ENCODE assay signal across 22 mouse cellular contexts in the genomic region with DNA sequence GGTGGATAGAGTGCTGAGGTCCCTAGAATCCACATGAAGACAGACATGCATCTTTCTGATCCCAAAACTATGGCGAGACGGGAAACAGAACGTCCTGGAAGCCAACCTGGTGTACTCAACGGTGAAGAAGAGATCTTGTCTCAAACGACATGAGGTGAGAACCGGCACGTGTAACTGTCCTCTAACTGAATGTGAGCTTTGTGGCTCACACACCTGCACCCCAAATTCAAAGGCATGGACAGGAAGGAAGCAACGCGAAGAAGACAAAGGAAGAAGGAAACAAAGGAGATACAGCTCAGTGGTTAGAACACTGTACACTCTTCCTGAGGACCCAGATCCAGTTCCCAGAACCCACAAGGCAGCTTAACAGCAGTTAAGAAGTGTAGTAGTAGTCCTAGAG. TPM values are rescaled to one million over a fixed set of nuclear protein-coding genes. Genes with fewer than 3 reads are reported as not detected.
A peak's percentile ranks its signal among the peaks of the same experiment; 100 is the strongest.
DNase-seq lines count a peak whose midpoint lies in the region; ATAC-seq and TF ChIP-seq lines count a peak whose summit lies in the region.
"Had no signal": no experiment of that assay in that cellular context is flagged by ENCODE, and none has a peak within 500 bp of the region (broad histone marks: within the 10 kb centered on the region; RNA-seq: fewer than 3 reads in every experiment).

No protein-coding gene starts in this region.

- no peaks in the 10 kb centered on the region for H3K36me3 ChIP-seq in spleen, adult 2 months (ENCODE audit: control insufficient read depth, insufficient read depth, low read length)
- H3K36me3 ChIP-seq in thymus, adult 2 months (ENCODE audit: control insufficient read depth, insufficient read depth, low read length), result no peaks in the 10 kb centered on the region
- H3K36me3 ChIP-seq in hindbrain, embryonic 13.5 days, result no peaks in the 10 kb centered on the region
- H3K36me3 ChIP-seq: heart, embryonic 10.5 days; hindbrain, embryonic 15.5 days; limb, embryonic 12.5 days; liver, embryonic 12.5 days; midbrain, embryonic 13.5 days had no signal

- no peaks in the 10 kb centered on the region for H3K27me3 ChIP-seq in spleen, adult 2 months (ENCODE audit: control insufficient read depth, insufficient read depth, low read length)
- H3K27me3 ChIP-seq in thymus, adult 2 months (ENCODE audit: control insufficient read depth, insufficient read depth, low read length), result no peaks in the 10 kb centered on the region
- H3K27me3 ChIP-seq in hindbrain, embryonic 13.5 days, result no peaks in the 10 kb centered on the region; the same call in none of the 2 replicates
- H3K27me3 ChIP-seq: midbrain, embryonic 13.5 days had no signal

- no peak for DNase-seq in spleen, adult 2 months (ENCODE audit: low read depth in 1 of 2, low spot score in 2 of 2)
- DNase-seq in spleen, postnatal 14 days (ENCODE audit: low spot score in 2 of 2), result no peak
- DNase-seq in induced T-regulatory cell, adult 2 months (ENCODE audit: low read depth), result peak; percentile 34
- peak; percentile 76 for DNase-seq in thymus, adult 2 months
- DNase-seq in cerebellum, postnatal 36 days, result no peak
- no peak for DNase-seq in cerebellum, adult 18-20 months
- DNase-seq: adrenal gland, postnatal 36 days; cerebellum, adult 8-10 months; gastrocnemius, postnatal 36 days; heart, postnatal 36 days; kidney, postnatal 4 days; lung, embryonic 14.5 days had no signal

- ATAC-seq in hindbrain, embryonic 13.5 days (ENCODE audit: low FRiP score), result no peak
- ATAC-seq: forebrain, embryonic 14.5 days; intestine, embryonic 16.5 days; liver, embryonic 12.5 days; midbrain, embryonic 13.5 days had no signal

- H3K27ac ChIP-seq in spleen, adult 2 months (ENCODE audit: insufficient read depth, low read length), result peak overlapping the region; percentile 4; the same call in 1 of the 2 replicates
- peak overlapping the region; percentile 97 for H3K27ac ChIP-seq in thymus, adult 2 months (ENCODE audit: control insufficient read depth, insufficient read depth, low read length)
- H3K27ac ChIP-seq in hindbrain, embryonic 13.5 days, result no peak overlapping the region
- H3K27ac ChIP-seq: heart, embryonic 10.5 days; hindbrain, embryonic 15.5 days; limb, embryonic 12.5 days; liver, embryonic 12.5 days; macrophage; midbrain, embryonic 13.5 days had no signal

- H3K4me1 ChIP-seq in spleen, adult 2 months (ENCODE audit: control insufficient read depth, insufficient read depth, insufficient read length), result peaks cover 13% of the 10 kb centered on the region; the same call in 1 of the 2 replicates
- H3K4me1 ChIP-seq in thymus, adult 2 months (replicated peaks; ENCODE audit: control insufficient read depth, insufficient read depth, low read length), result peaks cover 64% of the 10 kb centered on the region
- peaks cover 6% of the 10 kb centered on the region for H3K4me1 ChIP-seq in hindbrain, embryonic 13.5 days (replicated peaks)
- H3K4me1 ChIP-seq: midbrain, embryonic 13.5 days had no signal

- WGBS in spleen, adult 2 months, result 37% methylated on average over 9 of the region's 9 CpGs
- WGBS in thymus, adult 2 months, result 15% methylated on average over 9 of the region's 9 CpGs
- WGBS in hindbrain, embryonic 13.5 days, result 93% methylated on average over 9 of the region's 9 CpGs

- TF ChIP-seq POLR2A in spleen, adult 2 months (IDR thresholded peaks at IDR 0.05; ENCODE audit: low read depth, low read length), result no peak
- TF ChIP-seq POLR2A in thymus, adult 2 months (IDR thresholded peaks at IDR 0.05; ENCODE audit: control insufficient read depth, extremely low read depth, insufficient read depth, low read length, poor library complexity), result no peak

- no peak for TF ChIP-seq CTCF in spleen, adult 2 months (IDR thresholded peaks at IDR 0.05; ENCODE audit: extremely low read depth, insufficient read depth, insufficient read length, insufficient replicate concordance)
- no peak for TF ChIP-seq CTCF in thymus, adult 2 months (IDR thresholded peaks at IDR 0.05; ENCODE audit: borderline replicate concordance, control insufficient read depth, extremely low read depth, insufficient read depth, low read length, poor library complexity)

- H3K9me3 ChIP-seq in hindbrain, embryonic 13.5 days, result no peaks in the 10 kb centered on the region
- H3K9me3 ChIP-seq: heart, embryonic 10.5 days; hindbrain, embryonic 15.5 days; limb, embryonic 12.5 days; liver, embryonic 12.5 days; midbrain, embryonic 13.5 days had no signal

- H3K4me2 ChIP-seq in hindbrain, embryonic 13.5 days, result no peak overlapping the region
- H3K4me2 ChIP-seq: hindbrain, embryonic 15.5 days; limb, embryonic 12.5 days; liver, embryonic 12.5 days; lung, embryonic 14.5 days; midbrain, embryonic 13.5 days had no signal

- H3K9ac ChIP-seq in hindbrain, embryonic 13.5 days, result no peak overlapping the region
- H3K9ac ChIP-seq: hindbrain, embryonic 15.5 days; limb, embryonic 12.5 days; liver, embryonic 12.5 days; lung, embryonic 14.5 days; midbrain, embryonic 13.5 days had no signal

- no peak overlapping the region for H3K4me3 ChIP-seq in spleen, adult 2 months (ENCODE audit: extremely low read depth, insufficient read depth, insufficient read length)
- no peak overlapping the region for H3K4me3 ChIP-seq in thymus, adult 2 months (ENCODE audit: control insufficient read depth, insufficient read depth, low read length)
- no peak overlapping the region for H3K4me3 ChIP-seq in hindbrain, embryonic 13.5 days
- H3K4me3 ChIP-seq: erythroblast, embryonic 14.5 days; heart, embryonic 10.5 days; hindbrain, embryonic 15.5 days; limb, embryonic 12.5 days; liver, embryonic 12.5 days; midbrain, embryonic 13.5 days had no signal

RNA-seq across cellular contexts. Expression of a gene that starts 17.5 kb away (rescaled TPM):
- polyA plus RNA-seq in spleen, adult 2 months (2012; rRNA removed), result 22.7 TPM in 2 replicates
- 89.3 and 92.4 TPM in 2 replicates for polyA plus RNA-seq in thymus, adult 2 months (2012; rRNA removed)
- 113 TPM in 2 replicates for polyA plus RNA-seq in hindbrain, embryonic 13.5 days (2015; fragmentation: Nextera tagmentation; extraction: Ambion mirVana)

RNA-seq across cellular contexts. Expression of a gene that starts 50.6 kb away (rescaled TPM):
- polyA plus RNA-seq in spleen, adult 2 months (2012; rRNA removed), result 26.6 and 28.6 TPM in 2 replicates
- 63.9 and 72.5 TPM in 2 replicates for polyA plus RNA-seq in thymus, adult 2 months (2012; rRNA removed)
- 256 and 270 TPM in 2 replicates for polyA plus RNA-seq in hindbrain, embryonic 13.5 days (2015; fragmentation: Nextera tagmentation; extraction: Ambion mirVana)

RNA-seq across cellular contexts. Expression of a gene that starts 54.1 kb away (rescaled TPM):
- polyA plus RNA-seq in spleen, adult 2 months (2012; rRNA removed), result 1.3 and 1.4 TPM in 2 replicates
- polyA plus RNA-seq in thymus, adult 2 months (2012; rRNA removed), result 3.1 and 3.4 TPM in 2 replicates
- 25.1 and 29.1 TPM in 2 replicates for polyA plus RNA-seq in hindbrain, embryonic 13.5 days (2015; fragmentation: Nextera tagmentation; extraction: Ambion mirVana)
- polyA plus RNA-seq: erythroblast, embryonic 14.5 days had no signal

Comparison
In these comparisons a context has a peak if more than half of its experiments do, and no peak if none do; other contexts are left out.
1. DNase-seq: peak in induced T-regulatory cell, adult 2 months (single experiment) and thymus, adult 2 months (single experiment); none in spleen, adult 2 months (0 of 2), spleen, postnatal 14 days (0 of 2), cerebellum, postnatal 36 days (0 of 2) and cerebellum, adult 18-20 months (0 of 2).